Mouse (Mus musculus): ENCODE results near the gene Slit3.

The Slit3 gene

DNA sequence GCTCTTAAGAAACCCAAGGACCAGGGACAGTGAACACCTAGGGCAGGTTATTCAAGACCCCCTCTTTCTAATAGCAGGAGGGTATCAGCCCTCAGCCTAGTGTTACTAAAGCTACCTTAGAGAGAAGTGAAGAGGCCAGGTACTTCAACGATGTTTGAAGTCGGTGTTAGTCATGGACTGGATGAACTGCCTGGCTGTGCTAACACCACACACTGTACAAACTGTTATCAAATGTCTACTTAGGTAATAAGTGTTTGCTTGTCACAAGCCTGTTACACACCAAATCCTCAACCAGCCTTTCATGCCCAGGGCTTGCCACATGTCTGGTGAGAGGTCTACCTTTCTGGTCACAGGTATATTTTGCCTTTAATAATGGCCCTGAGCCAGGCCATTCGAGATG, 153.0 kb downstream of the Slit3 start:
- no peak for DNase-seq (ENCODE audit: low read depth, low spot score)

DNA sequence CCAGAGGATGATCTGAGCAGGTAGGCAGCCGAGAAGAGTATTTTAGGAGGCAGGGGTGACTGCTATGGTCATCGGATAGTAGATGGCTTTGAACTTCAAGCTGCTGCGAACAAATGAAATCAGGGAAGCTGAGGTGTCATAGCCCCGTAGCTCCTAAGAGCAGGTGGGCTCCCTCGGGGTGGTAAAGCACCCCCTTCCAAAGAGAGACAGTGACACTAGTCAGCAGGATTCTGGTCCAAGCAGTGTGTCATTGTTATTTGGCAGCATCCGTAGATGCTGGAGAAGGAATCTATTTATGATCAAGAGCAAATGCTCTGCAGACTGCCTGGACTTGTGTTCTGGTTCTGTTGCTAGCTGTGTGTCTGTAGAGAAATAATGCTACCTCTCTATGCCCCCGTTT, 154.3 kb downstream of the Slit3 start:
- DNase-seq (ENCODE audit: low read depth, low spot score) = no peak

DNA sequence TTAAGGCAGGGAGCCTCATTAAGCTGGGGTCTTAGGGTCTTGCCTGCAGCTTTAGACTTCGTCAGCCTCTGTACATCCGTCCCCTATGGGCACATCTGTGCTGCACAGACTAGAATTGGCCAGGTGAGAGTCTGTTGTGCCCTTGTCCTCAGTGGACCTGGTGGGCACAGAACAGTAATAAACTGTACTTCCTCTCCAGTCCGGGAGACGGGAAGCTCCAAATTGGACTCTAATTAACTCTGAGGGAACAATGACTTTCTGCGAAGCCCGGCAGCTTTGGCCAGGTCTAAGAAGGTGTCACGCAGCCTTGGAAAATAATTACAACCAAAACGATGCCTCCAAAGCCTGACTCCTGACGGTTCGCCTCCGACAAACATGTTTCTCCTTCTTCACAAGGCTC, 155.0 kb downstream of the Slit3 start:
- DNase-seq (ENCODE audit: low read depth, low spot score) = no peak

- no peak for DNase-seq (ENCODE audit: low read depth, low spot score)
These were observed 157.2 kb downstream of the Slit3 start for GRCm38 (mm10) chr11:35278128-35278769.

DNA sequence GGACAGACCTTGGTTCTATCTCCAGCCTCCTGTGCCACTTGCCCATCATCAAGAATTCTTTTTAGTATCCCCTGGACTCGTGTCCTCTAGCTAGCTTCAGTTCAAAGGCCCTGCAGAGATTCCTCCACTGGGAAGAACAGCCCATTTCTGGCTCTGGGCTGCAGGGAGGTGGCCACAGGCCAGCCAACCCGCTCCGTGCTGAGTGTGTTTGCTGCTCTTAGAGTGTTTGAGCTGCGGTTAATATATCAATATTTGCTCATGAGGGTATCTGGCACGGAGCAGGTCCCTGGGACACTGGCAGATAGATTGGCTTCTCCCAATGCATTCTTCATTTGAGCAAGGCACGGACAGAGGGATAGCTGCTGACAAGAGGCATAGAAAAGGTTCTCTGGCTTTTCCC, 159.8 kb downstream of the Slit3 start:
- DNase-seq (ENCODE audit: low read depth, low spot score) = no peak

DNA sequence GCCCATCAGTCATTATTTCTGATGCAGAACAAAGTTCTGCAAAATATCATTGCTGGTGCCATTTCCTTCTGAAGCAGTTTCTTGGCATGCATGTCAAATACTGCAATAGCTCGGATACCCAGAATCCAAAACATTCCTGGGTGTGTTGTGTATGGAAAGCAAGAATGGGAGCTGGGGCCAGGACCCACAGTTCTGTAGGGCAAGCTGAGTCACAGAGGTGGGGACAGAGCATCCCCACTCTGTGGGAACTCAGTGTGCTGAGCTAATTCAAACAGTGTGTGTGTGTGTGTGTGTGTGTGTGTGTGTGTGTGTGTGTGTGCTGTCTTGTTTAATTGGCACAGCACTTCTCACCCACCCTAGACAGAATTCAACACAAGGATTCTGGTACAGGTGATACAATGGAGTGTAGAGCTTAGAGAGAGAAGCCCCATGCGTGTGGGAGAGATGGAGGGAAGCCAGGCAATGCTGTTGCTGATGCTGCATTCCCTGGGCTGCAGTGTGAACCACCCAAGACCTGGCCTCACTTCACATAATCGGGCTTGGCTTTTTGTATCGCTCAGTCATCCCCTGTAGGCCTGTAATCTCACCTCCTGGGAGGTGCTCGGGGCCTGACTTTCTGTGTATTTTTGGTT, 161.1 kb downstream of the Slit3 start:
- no peak for DNase-seq (ENCODE audit: low read depth, low spot score)

DNA sequence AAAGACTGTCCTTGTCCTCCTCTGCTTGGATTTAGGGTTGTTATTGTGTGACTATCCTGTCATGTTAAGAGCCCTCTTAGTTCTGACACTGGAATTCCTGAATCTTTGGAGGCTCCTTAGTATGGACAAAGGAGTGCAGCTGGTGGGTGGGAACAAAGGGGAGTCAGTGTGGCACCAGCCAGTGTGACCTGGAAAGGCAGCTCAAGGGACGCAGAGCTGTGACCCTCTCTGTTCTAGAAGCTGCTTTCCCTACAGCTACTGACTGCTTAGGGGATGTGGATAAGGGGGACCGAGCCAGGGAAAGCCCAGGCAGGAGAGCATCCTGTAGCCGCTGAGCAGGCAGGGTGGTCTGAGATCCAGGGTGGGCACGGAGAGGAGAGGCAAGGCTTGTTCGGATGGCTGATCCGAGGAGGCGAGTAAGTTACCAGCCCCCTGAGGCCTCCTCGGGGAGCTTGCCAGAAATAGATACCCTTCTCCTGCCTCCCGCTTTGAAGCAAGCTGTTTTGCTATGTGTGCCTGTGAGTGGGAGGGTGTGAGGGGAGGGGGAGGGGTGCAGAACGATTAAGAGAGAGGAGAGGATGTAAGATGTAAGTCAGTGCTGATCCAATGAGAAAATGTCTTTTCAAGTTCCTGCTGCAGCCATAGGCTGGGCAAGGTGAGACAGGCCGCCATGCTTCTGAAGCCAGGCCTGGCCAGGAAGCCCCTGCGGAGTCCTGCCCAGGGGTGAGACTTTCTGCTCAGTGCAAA, 162.0 kb downstream of the Slit3 start:
- peak; percentile 40 for DNase-seq (ENCODE audit: low read depth, low spot score)

GRCm38 (mm10) chr11:35283767-35284166, 162.7 kb downstream of the Slit3 start:
- no peak for DNase-seq (ENCODE audit: low read depth, low spot score)

DNA sequence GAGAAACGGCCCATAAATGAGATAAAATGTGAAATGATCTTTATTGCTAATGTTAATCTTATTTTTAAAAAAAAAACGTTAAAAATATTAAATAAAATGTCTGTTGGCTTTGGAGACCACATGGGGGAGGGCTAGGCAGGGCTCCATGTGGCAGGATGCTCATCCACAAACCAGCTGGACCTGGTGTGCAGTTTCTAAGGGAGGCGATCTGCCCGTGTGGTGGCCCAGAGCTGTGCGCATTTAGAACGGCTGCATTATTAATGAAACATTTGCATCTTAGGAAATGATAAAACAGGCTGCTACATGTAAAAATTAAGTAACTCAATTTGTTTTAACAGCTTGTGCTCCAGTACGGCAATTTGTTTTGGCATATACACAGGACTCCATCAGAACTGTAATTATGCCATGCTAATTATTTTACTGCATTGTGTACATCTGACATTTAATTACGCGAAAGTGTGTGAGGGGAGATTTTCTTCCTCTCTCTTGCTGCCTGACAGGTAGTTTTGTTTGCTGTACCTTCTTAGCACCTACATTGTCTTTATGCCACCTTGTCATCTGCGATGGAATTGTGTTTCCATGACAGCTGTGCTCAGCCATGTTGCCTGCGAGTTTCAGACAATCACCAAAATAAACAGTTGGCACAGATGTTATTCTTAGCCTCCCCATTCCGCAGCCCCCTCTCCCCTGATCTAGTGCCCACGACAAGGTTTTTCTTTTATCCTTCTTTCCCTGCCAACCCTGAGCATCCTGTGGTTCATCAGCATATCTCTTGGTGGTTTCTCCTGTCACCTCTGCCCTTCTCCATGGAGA, 165.8 kb downstream of the Slit3 start:
- DNase-seq (ENCODE audit: low read depth, low spot score) = no peak

GRCm38 (mm10) chr11:35288056-35288455, 167.0 kb downstream of the Slit3 start:
- DNase-seq (ENCODE audit: low read depth, low spot score) = no peak

- DNase-seq (ENCODE audit: low read depth, low spot score) = no peak
These were observed 167.8 kb downstream of the Slit3 start for GRCm38 (mm10) chr11:35288761-35289278.

GRCm38 (mm10) chr11:35292228-35292747, 171.3 kb downstream of the Slit3 start:
- DNase-seq (ENCODE audit: low read depth, low spot score) = no peak

- DNase-seq (ENCODE audit: low read depth, low spot score) = no peak
These were observed 172.2 kb downstream of the Slit3 start for GRCm38 (mm10) chr11:35293197-35293596.

GRCm38 (mm10) chr11:35294670-35295069, 173.6 kb downstream of the Slit3 start:
- no peak for DNase-seq (ENCODE audit: low read depth, low spot score)

DNA sequence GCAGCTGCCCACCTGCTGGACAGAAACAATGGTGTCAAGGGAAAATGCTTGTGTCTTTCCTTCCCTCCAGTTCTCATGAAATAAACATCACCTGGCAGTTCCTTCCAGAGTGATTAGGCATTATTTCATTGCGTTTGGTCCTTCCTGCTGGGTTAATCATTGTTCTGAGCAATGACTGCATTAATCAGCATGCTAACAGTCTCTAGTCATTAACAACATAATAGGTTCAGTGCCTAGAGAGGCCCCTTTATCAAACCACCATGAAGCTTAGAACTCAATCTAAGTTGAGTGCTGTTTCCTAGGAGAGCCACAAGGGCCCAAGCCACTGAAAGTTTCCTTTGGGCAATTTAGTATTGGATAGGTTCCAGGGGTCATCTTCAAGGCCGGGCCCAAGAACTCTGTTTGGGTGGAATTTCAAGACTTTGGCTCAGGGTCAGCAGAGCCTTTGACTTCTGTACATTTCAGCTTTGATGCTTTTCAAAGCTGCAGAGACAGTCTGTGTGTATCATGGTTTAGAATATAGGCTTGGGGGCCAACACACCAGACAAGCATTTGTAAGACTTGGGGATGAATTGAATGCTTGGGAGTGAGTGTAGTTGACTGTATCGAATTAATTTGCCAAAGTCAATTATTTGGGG, 174.3 kb downstream of the Slit3 start:
- DNase-seq (ENCODE audit: low read depth, low spot score) = no peak

DNA sequence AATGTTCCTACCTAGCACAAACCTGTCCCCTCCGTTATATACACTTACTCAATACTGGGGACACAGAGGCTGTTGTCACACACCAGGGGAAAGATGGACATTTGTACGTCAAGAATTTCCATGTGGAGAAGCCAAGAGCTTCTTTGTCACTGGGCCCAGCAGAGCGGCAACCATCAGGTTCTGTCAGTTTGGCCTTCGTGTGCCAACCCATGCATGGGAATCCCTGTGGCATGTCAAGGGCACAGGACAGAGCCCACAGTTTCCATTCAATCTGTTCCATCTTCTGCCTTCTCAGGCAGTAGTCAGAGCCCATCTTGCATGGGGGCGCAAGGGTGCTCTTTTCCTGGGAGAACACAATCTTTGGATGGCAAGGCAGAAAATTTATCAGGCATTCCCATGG, 175.8 kb downstream of the Slit3 start:
- no peak for DNase-seq (ENCODE audit: low read depth, low spot score)

DNA sequence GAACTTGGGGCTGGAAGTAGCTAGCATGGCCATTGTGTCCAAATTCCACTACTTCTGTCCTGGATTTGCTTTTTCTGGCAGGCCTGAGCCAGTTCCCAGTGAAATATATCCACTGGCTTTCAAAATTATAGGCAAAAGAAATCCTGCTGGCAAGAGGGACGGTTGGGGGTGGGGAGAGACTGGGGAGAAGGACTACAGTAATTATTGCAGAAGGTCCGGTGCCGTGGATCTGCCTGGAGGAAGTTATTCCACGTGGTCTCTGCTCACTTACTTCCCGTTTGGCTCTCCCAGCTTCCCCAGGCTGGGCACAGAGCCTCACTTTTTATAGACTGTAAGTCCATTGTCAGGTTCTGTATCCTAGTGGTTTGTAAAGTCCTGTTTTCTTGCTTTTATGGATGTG, 176.3 kb downstream of the Slit3 start:
- no peak for DNase-seq (ENCODE audit: low read depth, low spot score)

GRCm38 (mm10) chr11:35298526-35298925, 177.5 kb downstream of the Slit3 start:
- DNase-seq (ENCODE audit: low read depth, low spot score) = no peak

DNA sequence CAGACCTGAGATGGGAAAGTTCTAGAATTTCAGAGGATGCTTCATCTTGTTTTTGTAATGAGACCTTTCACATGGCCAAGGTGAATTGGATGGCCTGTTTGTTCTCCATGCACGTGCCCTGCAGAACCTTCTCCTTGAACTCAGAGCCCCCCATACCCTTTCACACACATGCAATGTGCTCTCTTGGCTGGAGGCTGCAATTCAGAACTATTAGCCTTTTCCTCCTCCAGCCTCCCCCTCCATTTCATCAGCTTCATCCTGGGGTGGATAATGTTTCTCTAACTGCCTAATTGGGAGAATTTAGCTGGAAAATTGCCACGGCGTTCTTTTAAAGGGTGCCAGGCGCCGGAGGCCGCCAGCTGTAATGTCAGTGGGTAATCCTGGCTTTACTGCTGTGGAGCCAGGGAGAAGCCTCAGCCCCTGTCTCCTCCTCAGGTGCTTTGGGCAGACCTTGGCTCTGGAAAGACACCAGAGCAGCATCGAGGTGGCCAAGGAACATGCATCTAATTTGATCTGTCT, 178.9 kb downstream of the Slit3 start:
- no peak for DNase-seq (ENCODE audit: low read depth, low spot score)

- DNase-seq (ENCODE audit: low read depth, low spot score) = no peak
These were observed 181.2 kb downstream of the Slit3 start for GRCm38 (mm10) chr11:35302272-35302671.
